Mouse (Mus musculus) embryonic facial prominence, embryonic 10.5 days (tissue): ENCODE data around the gene Med20. TPM values are rescaled to one million over a fixed set of nuclear protein-coding genes. Genes with fewer than 3 reads are reported as not detected.

ENCODE experiments used
- DNase-seq: peaks from one replicate; pipeline ENCODE4 v3.0.0-alpha.2; 2017; ENCODE audit warnings: low spot score
- H3K27ac ChIP-seq: fragments of 300-500 bp; sonication (generic); replicated peaks from 2 replicates; pipeline ENCODE4 v1.5.1; 2016; ENCODE audit warnings: mild to moderate bottlenecking
- H3K27me3 ChIP-seq: fragments of 300-500 bp; sonication (generic); replicated peaks from 2 replicates; pipeline ENCODE4 v1.6.1; 2016; ENCODE audit warnings: low read depth, mild to moderate bottlenecking; ENCODE audit not compliant: poor library complexity, severe bottlenecking
- H3K36me3 ChIP-seq: fragments of 300-500 bp; sonication (generic); replicated peaks from 2 replicates; pipeline ENCODE4 v1.6.1; 2016; ENCODE audit warnings: mild to moderate bottlenecking, moderate library complexity
- H3K4me1 ChIP-seq: fragments of 300-500 bp; sonication (generic); 2 replicates; pipeline ENCODE4 v1.6.1; 2016
- H3K4me3 ChIP-seq: fragments of 300-500 bp; sonication (generic); 2 replicates; pipeline ENCODE4 v1.5.1; 2016; ENCODE audit warnings: mild to moderate bottlenecking, moderate library complexity
- H3K9me3 ChIP-seq: fragments of 300-500 bp; sonication (generic); 2 replicates; pipeline ENCODE4 v1.6.1; 2016; ENCODE audit warnings: mild to moderate bottlenecking
- WGBS: fragments of 180-500 bp; shearing (Covaris S2); methylation state at CpG from one replicate; pipeline ENCODE4 v1.1.7; 2016; 5-methylcytosine and 5-hydroxymethylcytosine counted together
- polyA plus RNA-seq: library from polyadenylated mRNA; unstranded; fragments of >200 nt; fragmentation: Nextera tagmentation; extraction: Ambion mirVana; gene quantifications from 2 replicates; pipeline ENCODE4 v1.2.1, GENCODE M21; 2016

Gene Med20
- polyA plus RNA-seq, 1 experiment from 2014 or later, result 46.7 TPM

- 8% methylated on average over 14 of the region's 14 CpGs for WGBS
- Histone ChIP-seq H3K36me3 (peaks cover 22% of the 10 kb centered on the region), H3K27me3 (peaks cover 44% of the 10 kb centered on the region), H3K9me3 (no peaks in the 10 kb centered on the region), H3K4me1 (peaks cover 26% of the 10 kb centered on the region), H3K27ac (peak overlapping the region; percentile 71; the same call in 1 of the 2 replicates), H3K4me3 (peak overlapping the region; percentile 63)
- no peak for DNase-seq
Measured at GRCm38 (mm10) chr17:47671988-47672310, 60.6 kb downstream of the Med20 start.

- peaks cover 26% of the 10 kb centered on the region for H3K4me1 ChIP-seq
- 3% methylated on average over 68 of the region's 68 CpGs for WGBS
- H3K36me3 ChIP-seq, result peaks cover 25% of the 10 kb centered on the region
- DNase-seq, result peak; percentile 83
- peak overlapping the region; percentile 71; the same call in 1 of the 2 replicates for H3K27ac ChIP-seq
- H3K9me3 ChIP-seq, result no peaks in the 10 kb centered on the region
- H3K4me3 ChIP-seq, result peak overlapping the region; percentile 63
- peaks cover 44% of the 10 kb centered on the region for H3K27me3 ChIP-seq
Measured at GRCm38 (mm10) chr17:47672311-47673111, 61.1 kb downstream of the Med20 start.

Other genes starting within 250 kb of the Med20 start
- gene Mrps10, start 242.7 kb upstream of the Med20 start, polyA plus RNA-seq, result 90.0 and 96.0 TPM in 2 replicates
- gene Guca1b, start 226.2 kb upstream of the Med20 start, polyA plus RNA-seq, result 1.2 and 1.7 TPM in 2 replicates
- gene Guca1a, start 211.0 kb upstream of the Med20 start, polyA plus RNA-seq, result 0.41 and 0.81 TPM in 2 replicates
- 0.27 and 0.36 TPM in 2 replicates for gene AI661453, start 175.0 kb upstream of the Med20 start, polyA plus RNA-seq
- gene 1700001C19Rik, start 174.2 kb upstream of the Med20 start, polyA plus RNA-seq, result 0.25 TPM in 1 of 2 replicates, not detected in the other
- gene Taf8, start 109.3 kb upstream of the Med20 start, polyA plus RNA-seq, result 32.0 and 35.3 TPM in 2 replicates
- 325 and 335 TPM in 2 replicates for gene Ccnd3, start 106.5 kb upstream of the Med20 start, polyA plus RNA-seq
- gene Bysl, start 90 bp upstream of the Med20 start, polyA plus RNA-seq, result 43.8 and 44.7 TPM in 2 replicates
- gene Gm20517, start within 50 bp of the Med20 start, polyA plus RNA-seq, result 1.6 and 2.4 TPM in 2 replicates
- gene Usp49, start 19.1 kb downstream of the Med20 start, polyA plus RNA-seq, result 4.1 and 5.4 TPM in 2 replicates
- 378 and 379 TPM in 2 replicates for gene Tomm6, start 76.8 kb downstream of the Med20 start, polyA plus RNA-seq
- 7.3 and 8.3 TPM in 2 replicates for gene Frs3, start 77.4 kb downstream of the Med20 start, polyA plus RNA-seq
- 0.21 and 0.24 TPM in 2 replicates for gene Gm21981, start 82.9 kb downstream of the Med20 start, polyA plus RNA-seq
- 0.35 TPM in 1 of 2 replicates, not detected in the other for gene Prickle4, start 83.2 kb downstream of the Med20 start, polyA plus RNA-seq
- 0.10 TPM in 1 of 2 replicates, not detected in the other for gene Pgc, start 115.3 kb downstream of the Med20 start, polyA plus RNA-seq
- 2.3 and 2.9 TPM in 2 replicates for gene Tfeb, start 125.4 kb downstream of the Med20 start, polyA plus RNA-seq
- 21.0 and 25.1 TPM in 2 replicates for gene Mdfi, start 223.1 kb downstream of the Med20 start, polyA plus RNA-seq